Mouse (Mus musculus) adrenal gland, adult 2 months (tissue): ENCODE measurements around the gene Htr1f. TPM values are rescaled to one million over a fixed set of nuclear protein-coding genes. Genes with fewer than 3 reads are reported as not detected.
A peak's percentile ranks its signal among the peaks of the same experiment; 100 is the strongest.

ENCODE experiments used
- DNase-seq: peaks from one replicate; pipeline ENCODE4 v3.0.0; 2021
- polyA plus RNA-seq: library from polyadenylated mRNA; depleted of rRNA; stranded (reverse); fragments of >200 nt; gene quantifications from 2 replicates; pipeline ENCODE4 v1.2.3, GENCODE M21; 2012
- total RNA-seq, 2 experiments: library from RNA; stranded (reverse); gene quantifications; 2 replicates each; pipeline ENCODE4 v1.2.3; 2021

The Htr1f gene
- total and polyA plus RNA-seq, 3 experiments = not detected

GRCm38 (mm10) chr16:64961690-64962089 lies 144.0 kb downstream of the Htr1f start:
- DNase-seq = no peak

GRCm38 (mm10) chr16:64941646-64942195 lies 163.9 kb downstream of the Htr1f start:
- no peak for DNase-seq

GRCm38 (mm10) chr16:64934793-64935192 lies 170.9 kb downstream of the Htr1f start:
- DNase-seq = no peak

- no peak for DNase-seq
These were observed 171.6 kb downstream of the Htr1f start for GRCm38 (mm10) chr16:64934011-64934410.

- no peak for DNase-seq
These were observed 182.2 kb downstream of the Htr1f start for GRCm38 (mm10) chr16:64923500-64923899.

- no peak for DNase-seq
These were observed 196.9 kb downstream of the Htr1f start for GRCm38 (mm10) chr16:64908747-64909146.

GRCm38 (mm10) chr16:64907112-64907511 lies 198.5 kb downstream of the Htr1f start:
- DNase-seq = no peak

GRCm38 (mm10) chr16:64903328-64903727 lies 202.3 kb downstream of the Htr1f start:
- DNase-seq = no peak

GRCm38 (mm10) chr16:64899084-64899483 lies 206.6 kb downstream of the Htr1f start:
- DNase-seq = peak; percentile 30

- DNase-seq = no peak
These were observed 216.2 kb downstream of the Htr1f start for GRCm38 (mm10) chr16:64889496-64889895.

GRCm38 (mm10) chr16:64885547-64885946 lies 220.1 kb downstream of the Htr1f start:
- no peak for DNase-seq

GRCm38 (mm10) chr16:64885142-64885541 lies 220.5 kb downstream of the Htr1f start:
- DNase-seq = peak; percentile 70

GRCm38 (mm10) chr16:64884420-64884838 lies 221.2 kb downstream of the Htr1f start:
- DNase-seq = peak; percentile 89

GRCm38 (mm10) chr16:64883896-64884295 lies 221.8 kb downstream of the Htr1f start:
- peak; percentile 52 for DNase-seq

GRCm38 (mm10) chr16:64881442-64881841 lies 224.2 kb downstream of the Htr1f start:
- DNase-seq = no peak

- peak; percentile 39 for DNase-seq
These were observed 224.7 kb downstream of the Htr1f start for GRCm38 (mm10) chr16:64880986-64881385.

GRCm38 (mm10) chr16:64879735-64880134 lies 225.9 kb downstream of the Htr1f start:
- DNase-seq = no peak

GRCm38 (mm10) chr16:64878611-64879132 lies 227.0 kb downstream of the Htr1f start:
- no peak for DNase-seq

- DNase-seq = no peak
These were observed 228.3 kb downstream of the Htr1f start for GRCm38 (mm10) chr16:64877314-64877713.

GRCm38 (mm10) chr16:64876631-64877265 lies 228.9 kb downstream of the Htr1f start:
- no peak for DNase-seq

GRCm38 (mm10) chr16:64875822-64876221 lies 229.8 kb downstream of the Htr1f start:
- DNase-seq = no peak

GRCm38 (mm10) chr16:64875384-64875783 lies 230.3 kb downstream of the Htr1f start:
- DNase-seq = no peak
